Mouse (Mus musculus) kidney, adult 2 months (tissue): ENCODE measurements at regions not wholly inside any gene's neighbourhood (a gene's known extent, or its start where the extent isn't known, plus 50 kb on each side); places are given as distances from the start of the nearest gene placed in this dataset.

Source experiments
- CTCF ChIP-seq: fragments of 200-500 bp; conservative IDR thresholded peaks from 2 replicates; pipeline ENCODE4 v1.5.1; 2011; ENCODE audit warnings: low read depth, mild to moderate bottlenecking, control low read depth, low read length, moderate library complexity, mixed read lengths; ENCODE audit not compliant: insufficient read depth, insufficient read length
- POLR2A ChIP-seq: fragments of 200-500 bp; IDR thresholded peaks from one replicate; pipeline ENCODE4 v1.6.1; 2011; ENCODE audit warnings: low read depth, low read length, control low read depth

DNA sequence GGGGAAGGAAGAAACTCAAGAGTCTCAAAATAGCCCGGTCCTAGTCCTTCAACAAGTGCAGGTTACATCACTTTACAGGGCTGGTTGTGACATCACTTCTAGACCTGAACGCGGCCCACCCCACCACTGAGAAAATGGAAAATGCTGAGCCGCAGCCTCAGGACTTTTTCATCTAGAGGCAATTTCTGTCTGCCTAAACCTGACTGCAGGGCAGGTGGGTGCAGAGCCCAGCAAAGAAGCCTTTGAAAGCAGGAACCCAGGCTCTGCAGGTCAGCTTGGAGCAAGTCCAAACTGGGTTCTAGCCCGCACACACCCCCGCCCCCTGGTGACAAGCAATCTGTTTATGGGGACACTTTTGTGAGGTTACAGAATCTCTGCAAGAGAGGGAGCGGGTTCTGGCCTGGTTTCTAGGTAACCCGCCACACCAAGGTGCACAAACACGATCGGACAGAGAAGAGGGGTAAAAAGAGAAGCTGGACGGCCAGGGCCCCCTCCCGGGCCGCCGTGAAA, 96.7 kb downstream of the Tmco5 start:
- TF ChIP-seq CTCF, result no peak
- no peak for TF ChIP-seq POLR2A
